Mouse (Mus musculus) stomach, embryonic 15.5 days (tissue): ENCODE results near the gene Lmna. TPM values are rescaled to one million over a fixed set of nuclear protein-coding genes. Genes with fewer than 3 reads are reported as not detected.

Source experiments
- ATAC-seq: fragments of 200-750 bp; cut with Nextera tagmentation; 2 replicates; pipeline ENCODE4 v1.8.0; 2017; ENCODE audit warnings: low read depth, moderate number of reproducible peaks, moderate TSS enrichment; ENCODE audit not compliant: insufficient read depth, low FRiP score
- H3K27ac ChIP-seq: fragments of 300-500 bp; sonication (generic); 2 replicates; pipeline ENCODE4 v1.5.1; 2015; ENCODE audit warnings: mild to moderate bottlenecking, inconsistent platforms
- H3K27me3 ChIP-seq: fragments of 300-500 bp; sonication (generic); replicated peaks from 2 replicates; pipeline ENCODE4 v1.6.1; 2015; ENCODE audit warnings: inconsistent platforms
- H3K36me3 ChIP-seq: fragments of 300-500 bp; sonication (generic); 2 replicates; pipeline ENCODE4 v1.6.1; 2015; ENCODE audit warnings: inconsistent platforms
- H3K4me1 ChIP-seq: fragments of 300-500 bp; sonication (generic); 2 replicates; pipeline ENCODE4 v1.6.1; 2015; ENCODE audit warnings: inconsistent platforms
- H3K4me2 ChIP-seq: fragments of 300-500 bp; sonication (generic); 2 replicates; pipeline ENCODE4 v1.6.1; 2015; ENCODE audit warnings: mild to moderate bottlenecking, inconsistent platforms
- H3K4me3 ChIP-seq: fragments of 300-500 bp; sonication (generic); replicated peaks from 2 replicates; pipeline ENCODE4 v1.5.1; 2015; ENCODE audit warnings: inconsistent platforms
- H3K9ac ChIP-seq: fragments of 300-500 bp; sonication (generic); 2 replicates; pipeline ENCODE4 v1.6.1; 2015; ENCODE audit warnings: inconsistent platforms
- H3K9me3 ChIP-seq: fragments of 300-500 bp; sonication (generic); 2 replicates; pipeline ENCODE4 v1.6.1; 2016; ENCODE audit warnings: inconsistent platforms
- WGBS: fragments of 180-500 bp; shearing (Covaris S2); methylation state at CpG from one replicate; pipeline ENCODE4 v1.1.7; 2015; 5-methylcytosine and 5-hydroxymethylcytosine counted together
- polyA plus RNA-seq: library from polyadenylated mRNA; unstranded; fragments of >200 nt; fragmentation: Nextera tagmentation; extraction: Ambion mirVana; gene quantifications from 2 replicates; pipeline ENCODE4 v1.2.1, GENCODE M21; 2015

The Lmna gene
- polyA plus RNA-seq: 179 and 214 TPM in 2 replicates

DNA sequence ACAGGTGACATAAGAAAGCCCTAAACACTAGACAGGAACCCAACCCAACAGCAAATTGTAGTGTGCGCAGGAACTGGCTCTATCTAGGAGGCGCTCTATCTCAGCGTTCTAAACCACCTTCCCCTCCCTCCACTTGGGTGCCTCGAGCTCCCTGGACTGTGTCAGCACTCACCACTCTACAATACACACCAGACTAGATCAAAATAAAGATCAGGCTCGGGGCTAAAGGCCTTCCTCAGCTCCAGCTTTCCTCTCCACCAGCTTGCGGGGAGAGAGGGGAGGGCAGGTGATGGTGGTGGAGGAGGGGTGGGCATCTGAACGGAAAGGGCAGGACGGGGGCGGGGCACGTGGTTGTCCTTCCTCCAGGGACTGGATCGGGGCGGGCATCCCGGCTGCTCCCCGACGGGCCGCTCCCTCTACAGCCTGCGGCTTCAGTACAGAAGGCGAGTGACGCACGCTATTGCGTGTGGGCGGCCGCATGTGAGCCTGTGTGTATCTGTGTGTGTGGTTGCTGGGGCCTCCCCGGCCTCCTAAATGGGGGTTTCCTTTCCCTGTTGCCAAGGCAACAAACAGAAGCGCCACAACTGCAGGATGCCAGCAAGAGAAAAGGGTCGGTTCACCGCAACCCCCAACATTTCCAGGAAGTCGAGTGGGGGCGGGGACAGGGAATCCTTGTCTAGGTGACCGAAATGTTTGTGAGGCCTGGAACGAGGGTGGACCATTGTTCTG is at the start of gene Lmna:
Gene Lmna (minus strand): TSS at position 265 of the 729 bp plus-strand sequence.
- Histone ChIP-seq H3K9me3 (no peaks in the 10 kb centered on the region), H3K27me3 (no peaks in the 10 kb centered on the region), H3K4me1 (peaks cover 42% of the 10 kb centered on the region), H3K9ac (no peak within 1 kb of the TSS), H3K4me2 (peak within 1 kb of the TSS; percentile 52), H3K36me3 (no peaks in the 10 kb centered on the region), H3K4me3 (peak within 1 kb of the TSS; percentile 36), H3K27ac (peak within 1 kb of the TSS; percentile 91)
- ATAC-seq: peak; percentile 93
- WGBS: under 1% methylated on average over 31 of the region's 31 CpGs

DNA sequence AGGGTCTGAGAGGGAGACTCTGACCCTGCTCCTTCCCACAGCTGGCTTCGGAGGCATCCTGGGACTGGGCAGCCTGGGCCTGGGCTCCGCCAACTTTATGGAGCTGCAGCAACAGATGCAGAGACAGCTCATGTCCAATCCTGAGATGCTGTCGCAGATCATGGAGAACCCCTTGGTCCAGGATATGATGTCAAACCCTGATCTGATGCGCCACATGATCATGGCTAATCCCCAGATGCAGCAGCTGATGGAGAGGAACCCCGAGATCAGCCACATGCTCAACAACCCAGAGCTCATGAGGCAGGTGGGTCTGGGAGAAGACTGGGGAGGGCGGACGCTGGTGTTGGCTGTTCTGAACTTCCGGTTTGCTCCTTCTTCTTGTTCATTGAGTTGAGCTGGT is 46.9 kb upstream of the Lmna start:
- 95% methylated on average over 8 of the region's 8 CpGs for WGBS
- no peaks in the 10 kb centered on the region for H3K27me3 ChIP-seq
- no peak for ATAC-seq

DNA sequence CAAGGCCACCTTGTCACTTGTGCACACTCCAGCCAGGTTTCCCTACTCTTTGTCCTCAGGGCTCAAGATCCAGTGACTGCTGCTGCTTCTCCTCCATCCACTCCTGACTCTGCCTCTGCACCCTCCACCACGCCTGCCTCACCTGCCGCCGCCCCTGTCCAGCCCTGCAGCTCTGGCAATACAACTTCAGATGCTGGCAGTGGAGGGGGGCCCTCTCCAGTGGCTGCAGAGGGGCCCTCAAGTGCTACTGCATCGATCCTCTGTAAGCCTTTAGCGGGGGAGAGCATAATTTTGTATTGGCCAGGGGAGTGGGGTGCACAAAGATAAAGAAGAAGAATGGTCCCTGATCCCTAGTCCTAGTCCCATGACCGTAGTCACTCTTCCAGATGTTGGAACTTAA is 46.0 kb upstream of the Lmna start:
- Histone ChIP-seq H3K9me3 (no peaks in the 10 kb centered on the region), H3K27ac (no peak overlapping the region), H3K4me3 (no peak overlapping the region), H3K4me1 (peaks cover 21% of the 10 kb centered on the region), H3K4me2 (no peak overlapping the region), H3K36me3 (peaks cover 37% of the 10 kb centered on the region), H3K9ac (no peak overlapping the region), H3K27me3 (no peaks in the 10 kb centered on the region)
- WGBS: 93% methylated on average over 6 of the region's 6 CpGs
- ATAC-seq: no peak

More for the DNA sequence above, 46.9 kb upstream of the Lmna start:
- Histone ChIP-seq H3K27ac (no peak overlapping the region), H3K4me2 (no peak overlapping the region), H3K4me1 (peaks cover 16% of the 10 kb centered on the region), H3K9me3 (no peaks in the 10 kb centered on the region), H3K4me3 (no peak overlapping the region), H3K9ac (no peak overlapping the region), H3K36me3 (peaks cover 42% of the 10 kb centered on the region)

DNA sequence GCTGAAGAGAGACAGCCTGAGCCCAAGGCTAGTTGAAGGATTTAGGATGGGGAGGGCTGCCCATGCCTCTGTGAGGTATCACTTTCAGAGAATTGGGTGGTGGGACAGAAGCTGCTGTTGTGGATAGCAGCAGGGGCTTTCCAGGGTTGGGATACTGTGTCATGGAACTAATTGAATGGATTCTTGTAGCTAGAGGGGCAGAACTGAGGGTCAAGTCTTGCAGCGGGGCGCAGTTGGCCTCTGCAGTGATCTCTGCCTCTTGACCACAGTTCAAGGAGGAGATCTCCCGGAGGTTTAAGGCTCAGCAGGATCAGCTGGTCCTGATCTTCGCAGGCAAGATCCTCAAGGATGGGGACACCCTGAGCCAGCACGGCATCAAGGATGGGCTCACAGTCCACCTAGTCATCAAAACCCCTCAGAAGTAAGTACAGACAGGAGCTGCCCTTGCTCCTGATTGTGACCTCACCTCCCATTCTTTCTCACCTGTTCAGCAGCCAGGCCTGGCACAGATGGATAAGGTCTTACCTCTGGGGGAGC is 45.4 kb upstream of the Lmna start:
- Histone ChIP-seq H3K9ac (no peak overlapping the region), H3K4me2 (peak overlapping the region; percentile 75; the same call in 1 of the 2 replicates), H3K27ac (no peak overlapping the region), H3K4me3 (no peak overlapping the region), H3K36me3 (peaks cover 32% of the 10 kb centered on the region; the same call in 1 of the 2 replicates), H3K9me3 (no peaks in the 10 kb centered on the region), H3K27me3 (no peaks in the 10 kb centered on the region), H3K4me1 (peaks cover 21% of the 10 kb centered on the region)
- no peak for ATAC-seq
- WGBS: 90% methylated on average over 5 of the region's 5 CpGs

DNA sequence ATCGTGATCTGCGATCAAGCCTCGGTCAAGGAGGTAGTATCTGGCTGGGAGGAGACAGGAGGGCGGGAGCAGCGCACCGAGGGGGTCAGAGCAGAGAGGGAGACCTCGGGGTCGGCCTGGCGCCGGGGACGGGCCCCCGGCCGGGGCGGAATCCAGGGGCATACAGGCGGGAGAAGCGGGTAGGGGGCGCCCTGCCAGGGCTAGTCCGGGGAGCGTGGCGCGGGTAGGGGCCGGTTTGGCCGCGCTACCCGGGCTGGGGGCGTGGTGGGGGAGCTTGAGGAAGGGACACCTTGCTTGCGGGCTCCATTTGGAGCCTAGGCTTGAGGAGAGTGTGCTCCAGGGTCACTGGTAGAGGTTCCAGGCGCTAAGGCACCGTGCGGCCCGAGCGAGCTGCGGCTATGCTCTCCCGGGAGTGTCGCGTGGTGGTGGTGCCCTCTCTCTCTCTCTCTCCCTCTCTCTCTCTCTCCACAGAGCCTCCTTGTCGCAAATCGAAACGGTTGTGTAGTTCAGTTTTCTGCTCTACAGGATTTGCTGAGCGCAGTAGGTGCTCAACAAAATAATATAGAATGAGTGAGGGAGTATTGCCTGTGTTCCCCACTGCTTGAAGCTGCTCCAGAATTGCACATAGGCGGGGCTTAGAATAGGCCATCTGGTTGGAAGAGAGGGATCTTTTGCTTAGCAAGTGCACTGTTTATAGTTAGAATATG is 44.3 kb upstream of the Lmna start:
- under 1% methylated on average over 41 of the region's 41 CpGs for WGBS
- Histone ChIP-seq H3K4me1 (peaks cover 21% of the 10 kb centered on the region), H3K36me3 (peaks cover 22% of the 10 kb centered on the region; the same call in 1 of the 2 replicates), H3K4me3 (peak overlapping the region; percentile 85), H3K4me2 (peak overlapping the region; percentile 75), H3K27me3 (no peaks in the 10 kb centered on the region), H3K9me3 (no peaks in the 10 kb centered on the region), H3K9ac (peak overlapping the region; percentile 88), H3K27ac (peak overlapping the region; percentile 98)
- ATAC-seq: peak; percentile 7

DNA sequence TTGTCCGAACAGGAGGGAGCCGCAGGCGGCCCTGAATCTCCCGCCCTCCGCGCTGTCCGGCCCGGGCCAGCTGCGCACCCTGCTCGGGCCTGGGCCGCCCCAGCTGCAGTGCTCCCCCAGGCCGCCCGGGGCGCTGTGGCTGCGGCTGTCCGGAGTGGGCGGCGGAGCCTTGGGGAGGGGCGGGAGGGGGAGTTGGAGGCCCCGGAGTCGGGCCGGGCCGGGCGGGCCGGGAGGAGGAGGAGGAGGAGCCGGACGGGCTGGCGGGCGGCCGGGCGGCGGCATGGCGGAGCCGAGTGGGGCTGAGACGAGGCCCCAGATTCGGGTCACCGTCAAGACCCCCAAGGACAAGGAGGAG is 43.7 kb upstream of the Lmna start, which contains the start of gene Ubqln4:
Gene Ubqln4 (plus strand): TSS at position 234 of the 355 bp plus-strand sequence.
- WGBS: under 1% methylated on average over 26 of the region's 37 CpGs
- Histone ChIP-seq H3K9me3 (no peaks in the 10 kb centered on the region), H3K4me2 (peak within 1 kb of the TSS; percentile 75), H3K27ac (peak within 1 kb of the TSS; percentile 98), H3K4me3 (peak within 1 kb of the TSS; percentile 85), H3K36me3 (peaks cover 19% of the 10 kb centered on the region; the same call in 1 of the 2 replicates), H3K4me1 (peaks cover 23% of the 10 kb centered on the region), H3K9ac (peak within 1 kb of the TSS; percentile 88), H3K27me3 (no peaks in the 10 kb centered on the region)
- ATAC-seq: peak; percentile 86

DNA sequence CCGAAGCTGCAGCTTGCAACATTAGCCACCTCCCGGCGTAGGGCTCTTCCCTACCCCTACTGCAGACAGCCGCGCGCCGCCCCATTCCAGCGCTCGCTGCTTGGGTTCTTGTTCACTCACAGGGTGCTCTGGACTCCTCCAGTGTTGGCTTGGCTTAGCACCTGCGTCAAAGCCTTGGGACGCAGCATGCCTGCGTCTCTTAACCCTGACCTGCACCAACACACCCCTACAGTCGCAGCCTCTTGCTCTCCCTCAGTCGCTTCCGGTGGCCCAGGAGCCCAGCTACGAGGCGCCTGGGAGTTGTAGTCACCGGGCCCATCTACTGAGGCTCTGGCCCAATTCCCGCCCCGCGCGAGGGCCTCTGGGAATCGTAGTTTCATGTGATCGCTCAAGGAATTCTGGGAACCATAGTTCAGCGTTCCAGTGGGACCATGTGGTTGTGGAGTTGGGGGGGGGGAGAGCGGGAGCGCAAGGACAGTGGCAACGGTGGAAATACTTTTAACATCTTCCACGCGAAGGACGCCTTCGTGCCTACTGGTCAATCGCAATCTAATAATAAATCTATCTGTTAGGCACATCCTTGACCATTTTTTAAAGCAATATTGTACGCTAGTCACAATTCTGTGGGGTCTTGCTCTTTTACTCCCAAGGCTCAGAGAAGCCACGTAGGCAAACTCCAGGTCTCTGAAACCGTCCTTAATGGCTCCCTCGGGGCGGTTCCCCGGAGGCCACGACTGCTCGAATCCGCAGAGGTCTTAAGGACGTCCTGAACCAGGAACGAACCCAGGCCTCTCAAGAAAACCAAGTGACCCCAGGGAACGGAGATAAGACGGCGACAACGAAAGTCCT is 43.1 kb upstream of the Lmna start, which contains the start of gene Lamtor2:
Gene Lamtor2 (minus strand): TSS at position 399 of the 849 bp plus-strand sequence.
- H3K36me3 ChIP-seq: peaks cover 15% of the 10 kb centered on the region; the same call in 1 of the 2 replicates
- peak within 1 kb of the TSS; percentile 75 for H3K4me2 ChIP-seq
- H3K9me3 ChIP-seq: no peaks in the 10 kb centered on the region
- H3K4me3 ChIP-seq: peak within 1 kb of the TSS; percentile 85
- peaks cover 24% of the 10 kb centered on the region for H3K4me1 ChIP-seq
- H3K9ac ChIP-seq: peak within 1 kb of the TSS; percentile 88
- peak; percentile 91 for ATAC-seq
- under 1% methylated on average over 48 of the region's 48 CpGs for WGBS
- H3K27ac ChIP-seq: peak within 1 kb of the TSS; percentile 98
- H3K27me3 ChIP-seq: no peaks in the 10 kb centered on the region

DNA sequence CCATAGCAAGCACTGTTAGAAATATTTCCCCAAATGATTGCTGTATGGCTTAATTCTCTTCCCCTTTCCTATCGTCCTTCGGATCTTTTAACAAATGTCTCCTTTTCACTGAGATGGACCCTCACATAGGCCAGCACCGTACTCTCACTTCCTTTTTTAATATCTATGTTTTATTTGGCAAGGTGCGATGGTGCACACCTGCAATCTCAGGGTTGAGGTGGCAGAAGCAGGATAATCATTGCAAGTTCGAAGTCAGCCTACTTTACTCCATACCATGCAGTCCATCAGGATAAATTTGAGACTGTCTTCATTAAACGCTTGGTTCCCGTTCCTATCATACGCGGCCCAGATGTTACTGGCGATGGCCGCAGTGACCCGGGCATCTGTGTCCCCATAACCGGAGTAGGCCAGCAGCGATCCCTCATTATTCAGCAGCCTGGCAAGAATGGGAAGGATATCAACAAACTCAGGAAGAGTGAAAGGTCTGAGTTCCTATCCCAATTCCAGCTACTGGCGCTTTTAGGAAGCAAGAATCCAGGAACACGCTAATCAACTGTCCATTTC is 42.4 kb upstream of the Lmna start:
- Histone ChIP-seq H3K4me2 (peak overlapping the region; percentile 75), H3K27me3 (no peaks in the 10 kb centered on the region), H3K9me3 (no peaks in the 10 kb centered on the region), H3K36me3 (peaks cover 13% of the 10 kb centered on the region; the same call in 1 of the 2 replicates), H3K27ac (peak overlapping the region; percentile 98), H3K9ac (peak overlapping the region; percentile 53), H3K4me1 (peaks cover 25% of the 10 kb centered on the region), H3K4me3 (peak overlapping the region; percentile 85)
- no peak for ATAC-seq
- WGBS: 18% methylated on average over 16 of the region's 16 CpGs

DNA sequence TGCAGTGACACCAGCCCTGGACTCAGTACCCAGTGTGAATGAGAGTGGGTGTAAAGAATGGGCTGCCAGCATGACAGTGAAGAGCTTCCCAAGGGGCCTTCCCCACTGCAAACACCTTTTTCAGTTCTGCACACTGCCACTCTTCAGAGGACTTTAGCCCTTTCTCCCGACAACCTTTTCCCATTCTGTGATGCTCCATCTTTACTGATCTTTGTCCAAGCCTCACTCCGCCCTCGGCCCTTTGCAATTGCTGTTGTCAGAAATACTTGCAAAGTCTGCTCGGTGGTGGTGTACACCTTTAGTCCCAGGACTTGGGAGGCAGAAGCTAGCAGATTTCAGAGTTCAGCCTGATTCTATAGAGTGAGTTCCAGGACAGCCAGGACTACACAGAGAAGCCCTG is 41.8 kb upstream of the Lmna start:
- Histone ChIP-seq H3K9ac (no peak overlapping the region), H3K27ac (no peak overlapping the region), H3K9me3 (no peaks in the 10 kb centered on the region), H3K4me1 (peaks cover 28% of the 10 kb centered on the region), H3K4me2 (peak overlapping the region; percentile 75), H3K4me3 (peak overlapping the region; percentile 85; the same call in 1 of the 2 replicates), H3K36me3 (peaks cover 11% of the 10 kb centered on the region; the same call in 1 of the 2 replicates), H3K27me3 (no peaks in the 10 kb centered on the region)
- ATAC-seq: no peak
- WGBS: 80% methylated on average over 4 of the region's 4 CpGs

DNA sequence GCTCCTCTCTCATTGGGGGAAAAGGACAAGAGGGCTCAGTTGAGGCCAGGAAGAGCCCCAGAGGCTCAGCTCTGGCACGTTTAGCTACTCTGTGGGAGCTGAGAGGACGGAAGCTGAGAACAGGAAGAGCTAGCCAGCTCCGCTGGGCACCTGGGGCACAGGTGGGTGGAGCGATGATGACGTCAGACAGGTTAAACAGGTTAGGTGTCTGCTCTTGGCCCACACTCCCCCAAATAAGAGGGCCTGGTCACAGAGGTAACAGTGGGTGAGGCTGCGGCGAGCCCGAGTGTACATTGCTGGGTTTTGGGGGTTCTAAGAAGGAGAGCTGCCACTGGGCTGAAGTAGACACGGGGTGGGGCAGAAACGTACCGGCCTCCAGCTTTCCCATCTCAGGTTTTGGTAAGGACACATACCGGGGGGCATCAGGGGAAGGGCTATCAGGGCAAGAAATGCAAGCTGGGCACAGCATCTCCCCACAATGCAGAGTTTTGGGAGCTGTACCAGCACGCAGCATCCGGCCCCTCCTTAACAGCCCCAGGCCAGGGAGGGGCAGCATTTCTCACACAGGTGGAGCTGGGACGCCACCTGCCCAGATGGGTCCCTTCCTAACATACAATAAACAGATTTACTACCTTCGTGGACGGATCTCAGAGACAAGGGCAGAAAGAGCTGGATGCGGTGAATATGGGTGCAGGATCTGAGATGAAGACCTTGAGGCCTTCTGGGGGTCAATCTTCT is 38.6 kb upstream of the Lmna start, which contains the start of gene Rab25:
Gene Rab25 (minus strand): TSS at position 121 of the 738 bp plus-strand sequence.
- ATAC-seq: peak; percentile 15; the same call in 1 of the 2 replicates

More for the DNA sequence above, 38.6 kb upstream of the Lmna start, which contains the start of gene Rab25:
- Histone ChIP-seq H3K4me2 (peak within 1 kb of the TSS; percentile 50), H3K27me3 (no peaks in the 10 kb centered on the region), H3K4me3 (peak within 1 kb of the TSS; percentile 34), H3K27ac (peak within 1 kb of the TSS; percentile 78), H3K4me1 (peaks cover 24% of the 10 kb centered on the region), H3K9ac (no peak within 1 kb of the TSS), H3K36me3 (no peaks in the 10 kb centered on the region), H3K9me3 (no peaks in the 10 kb centered on the region)
- WGBS: 40% methylated on average over 18 of the region's 18 CpGs
